Mouse (Mus musculus) liver, embryonic 14.5 days (tissue): ENCODE results near the gene Mfrp.

Source experiments
- CTCF ChIP-seq: IDR thresholded peaks from 2 replicates; pipeline ENCODE4 v1.5.1; 2016; ENCODE audit warnings: antibody characterized with exemption, low read depth, control low read depth
- EP300 ChIP-seq: IDR thresholded peaks from 2 replicates; pipeline ENCODE4 v1.6.1; 2016; ENCODE audit warnings: antibody characterized with exemption, low read depth

DNA sequence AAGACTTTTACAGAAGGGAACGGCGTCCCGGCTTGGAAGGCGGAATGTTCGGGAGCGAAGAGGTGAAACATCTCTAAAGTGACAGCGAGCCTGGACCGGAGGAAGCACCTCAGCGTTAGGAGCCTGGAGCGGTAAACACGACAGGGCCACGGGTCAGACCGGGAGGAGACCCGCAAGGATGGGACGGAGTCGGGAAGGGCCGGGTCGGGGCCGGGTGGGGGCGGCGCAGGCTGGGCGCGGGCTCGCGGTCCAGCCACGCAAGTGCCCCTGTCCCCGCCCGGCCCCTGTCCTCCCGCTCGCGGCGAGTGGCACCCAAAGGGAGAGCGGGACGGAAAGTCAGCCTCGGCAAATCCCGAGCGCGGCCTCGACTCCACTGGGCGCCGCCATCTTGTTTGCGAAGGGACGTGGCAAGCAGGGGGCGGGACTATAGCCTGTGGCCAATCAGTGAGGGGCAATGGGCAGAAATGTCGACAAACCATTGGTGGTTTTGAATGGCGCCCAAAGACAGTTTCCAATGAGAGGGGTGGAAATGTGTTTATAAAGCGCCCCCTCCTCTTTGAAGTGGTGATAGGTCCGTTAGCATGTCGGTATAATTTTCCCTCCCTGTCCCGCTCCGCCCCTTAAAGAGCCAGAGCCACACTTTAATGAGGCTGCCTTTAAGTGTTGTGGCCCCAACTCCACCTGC is 11.7 kb downstream of the Mfrp start, which contains the start of the genes Gm49380 and Rnf26:
- no peak for TF ChIP-seq CTCF
- TF ChIP-seq EP300 = no peak; the same call in 1 of the 2 replicates
